Mouse (Mus musculus) embryonic fibroblast, embryonic 13.5 days (primary cell): ENCODE measurements around the gene Tmcc3.

ENCODE experiments used
- CTCF ChIP-seq: IDR thresholded peaks from 2 replicates; pipeline ENCODE4 v1.5.1; 2011; ENCODE audit warnings: mild to moderate bottlenecking, control low read depth, low read length, moderate library complexity, borderline replicate concordance; ENCODE audit not compliant: insufficient read depth
- POLR2A ChIP-seq: IDR thresholded peaks from 2 replicates; pipeline ENCODE4 v1.6.1; 2011; ENCODE audit warnings: low read depth, mild to moderate bottlenecking, control low read depth, low read length, moderate library complexity

DNA sequence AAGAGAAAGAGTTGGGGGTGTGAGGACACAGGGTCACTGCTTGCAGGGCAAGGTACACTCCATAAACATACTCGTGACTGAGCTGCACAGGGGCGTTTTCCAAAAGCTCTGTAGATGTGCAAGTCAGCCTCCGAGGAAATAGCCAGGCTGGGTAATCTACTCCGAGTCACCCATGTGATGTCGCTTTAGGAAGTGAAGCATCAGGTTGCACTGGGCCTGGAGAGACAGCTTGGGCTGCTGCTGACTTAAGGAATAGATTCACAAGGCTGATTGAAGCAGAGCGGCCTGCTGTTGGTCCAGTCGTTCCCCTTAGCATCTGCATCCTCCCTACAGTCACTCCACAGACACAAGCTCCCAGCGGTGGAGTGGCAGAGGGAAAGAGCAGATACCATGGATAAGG lies 274.1 kb downstream of the Tmcc3 start:
- TF ChIP-seq CTCF = no peak
- no peak for TF ChIP-seq POLR2A
